Mouse (Mus musculus): Measurements from ENCODE around the gene Usp19. TPM values are rescaled to one million over a fixed set of nuclear protein-coding genes. Genes with fewer than 3 reads are reported as not detected.

Usp19 gene
- polyA plus RNA-seq, 3 experiments from 2014 or later: 15.7 to 18.4 (median 18.4) TPM

GRCm38 (mm10) chr9:108469430-108469829 lies 21.0 kb upstream of the Usp19 start:
- no peak for ATAC-seq

GRCm38 (mm10) chr9:108469845-108470244 lies 20.6 kb upstream of the Usp19 start:
- ATAC-seq: no peak

- ATAC-seq: no peak
Measured at GRCm38 (mm10) chr9:108474528-108474927, 15.9 kb upstream of the Usp19 start.

- no peak for ATAC-seq
Measured at GRCm38 (mm10) chr9:108478638-108479156, 11.7 kb upstream of the Usp19 start.

GRCm38 (mm10) chr9:108479241-108479640 lies 11.2 kb upstream of the Usp19 start:
- no peak for ATAC-seq

- no peak for ATAC-seq
Measured at GRCm38 (mm10) chr9:108479721-108480351, 10.6 kb upstream of the Usp19 start, which contains the start of gene Lamb2. Lamb2 (plus strand) TSS chr9:108479736.

GRCm38 (mm10) chr9:108480813-108481519 lies 9.4 kb upstream of the Usp19 start:
- ATAC-seq: no peak

GRCm38 (mm10) chr9:108481520-108482210 lies 8.7 kb upstream of the Usp19 start:
- no peak for ATAC-seq

GRCm38 (mm10) chr9:108483051-108483790 lies 7.2 kb upstream of the Usp19 start:
- no peak for ATAC-seq

- ATAC-seq: no peak
Measured at GRCm38 (mm10) chr9:108484021-108484420, 6.4 kb upstream of the Usp19 start.

- no peak for ATAC-seq
Measured at GRCm38 (mm10) chr9:108485301-108485875, 5.0 kb upstream of the Usp19 start.

GRCm38 (mm10) chr9:108486973-108487530 lies 3.4 kb upstream of the Usp19 start:
- ATAC-seq: no peak

- no peak for ATAC-seq
Measured at GRCm38 (mm10) chr9:108488403-108488802, 2.0 kb upstream of the Usp19 start.

GRCm38 (mm10) chr9:108489215-108489614 lies 1.2 kb upstream of the Usp19 start:
- ATAC-seq: no peak

GRCm38 (mm10) chr9:108489702-108490558 lies 472 bp upstream of the Usp19 start:
- no peak for ATAC-seq

- no peak for ATAC-seq
Measured at GRCm38 (mm10) chr9:108491286-108491580, 831 bp downstream of the Usp19 start.

GRCm38 (mm10) chr9:108492043-108492750 lies 1.8 kb downstream of the Usp19 start:
- no peak for ATAC-seq

GRCm38 (mm10) chr9:108493246-108493645 lies 2.8 kb downstream of the Usp19 start:
- ATAC-seq: no peak

GRCm38 (mm10) chr9:108494146-108494825 lies 3.9 kb downstream of the Usp19 start:
- no peak for ATAC-seq

GRCm38 (mm10) chr9:108494905-108495304 lies 4.5 kb downstream of the Usp19 start:
- no peak for ATAC-seq
